26 mouse cellular contexts compared by ENCODE assay signal in the genomic region with DNA sequence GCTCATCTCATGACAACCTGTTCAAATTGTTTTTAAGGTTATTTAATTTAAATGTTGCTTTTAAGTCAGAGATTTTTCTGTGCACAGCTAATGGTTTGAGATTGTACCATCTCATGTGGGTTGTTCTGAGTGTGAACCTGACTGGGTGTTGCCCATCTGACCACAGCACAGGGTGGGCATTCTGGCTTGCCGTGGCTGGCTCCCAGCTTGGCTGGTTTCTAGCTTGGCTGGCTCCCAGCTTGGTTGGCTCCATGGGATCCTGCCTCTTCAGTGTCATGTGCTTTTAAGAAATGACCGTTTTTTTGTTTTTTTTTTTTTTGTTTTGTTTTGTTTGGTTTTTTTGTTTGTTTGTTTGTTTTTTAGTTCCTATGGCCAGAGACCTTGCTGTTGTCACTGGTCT.
"Had no signal": no experiment of that assay in that cellular context is flagged by ENCODE, and none has a peak within 500 bp of the region (broad histone marks: within the 10 kb centered on the region; RNA-seq: fewer than 3 reads in every experiment).

No protein-coding gene starts in this region.

- ATAC-seq: inflammation-experienced regulatory T-cells, adult 6 months; intestine, embryonic 15.5 days; intestine, postnatal 0 days had no signal

- H3K27ac ChIP-seq: gastrocnemius, adult 2 months; heart, embryonic 10.5 days; hindbrain, embryonic 10.5 days; hindbrain, embryonic 13.5 days; hindbrain, embryonic 15.5 days; intestine, embryonic 15.5 days; layer of hippocampus, adult 2 months; left cerebral cortex, adult 2 months; limb, embryonic 10.5 days; limb, embryonic 12.5 days; liver, embryonic 13.5 days had no signal

- H3K4me2 ChIP-seq: heart, embryonic 12.5 days; hindbrain, embryonic 13.5 days; hindbrain, embryonic 15.5 days; intestine, embryonic 15.5 days; limb, embryonic 12.5 days; liver, embryonic 11.5 days; liver, embryonic 13.5 days had no signal

- H3K27me3 ChIP-seq: heart, embryonic 12.5 days; hindbrain, embryonic 13.5 days; hindbrain, embryonic 15.5 days; intestine, embryonic 15.5 days; limb, embryonic 12.5 days; liver, embryonic 13.5 days had no signal

- H3K9ac ChIP-seq: heart, embryonic 12.5 days; hindbrain, embryonic 13.5 days; hindbrain, embryonic 15.5 days; intestine, embryonic 15.5 days; limb, embryonic 12.5 days; liver, embryonic 13.5 days had no signal

- H3K4me3 ChIP-seq: gastrocnemius, adult 2 months; heart, embryonic 10.5 days; heart, embryonic 12.5 days; hindbrain, embryonic 10.5 days; hindbrain, embryonic 13.5 days; hindbrain, embryonic 15.5 days; intestine, embryonic 15.5 days; layer of hippocampus, adult 2 months; left cerebral cortex, adult 2 months; limb, embryonic 10.5 days; limb, embryonic 12.5 days; liver, embryonic 13.5 days had no signal

- H3K36me3 ChIP-seq: heart, embryonic 10.5 days; heart, embryonic 12.5 days; hindbrain, embryonic 10.5 days; hindbrain, embryonic 13.5 days; hindbrain, embryonic 15.5 days; intestine, embryonic 15.5 days; limb, embryonic 10.5 days; limb, embryonic 12.5 days; liver, embryonic 13.5 days had no signal

- H3K4me1 ChIP-seq: heart, embryonic 10.5 days; hindbrain, embryonic 10.5 days; intestine, embryonic 15.5 days; limb, embryonic 12.5 days; liver, embryonic 13.5 days had no signal

- DNase-seq: gastrocnemius, adult 2 months; gastrocnemius, postnatal 10 days; gastrocnemius, postnatal 25 days; heart, adult 18-20 months; heart, postnatal 10 days; heart, postnatal 4 days; kidney, adult 18-20 months; kidney, adult 8-10 months; kidney, postnatal 10 days; kidney, postnatal 25 days; kidney, postnatal 4 days; liver; liver, embryonic 13.5 days had no signal

- H3K9me3 ChIP-seq: heart, embryonic 10.5 days; hindbrain, embryonic 10.5 days; intestine, embryonic 15.5 days; limb, embryonic 10.5 days; liver, embryonic 13.5 days had no signal
